Comparison of ENCODE assay signal across 1 mouse cellular context in genomic region chr10:81356352-81356990, GRCm38 (mm10).
TF ChIP-seq lines count a peak whose summit lies in the region.

No protein-coding gene starts in this region.

TF ChIP-seq in C2C12, 6 proteins besides CTCF, POLR2A, EP300 and RAD21 (continued from another document):
- TF ChIP-seq MAX (IDR thresholded peaks at IDR 0.05), result no peak
- TF ChIP-seq CEBPB (IDR thresholded peaks at IDR 0.05; ENCODE audit: low read depth), result no peak
